Mouse (Mus musculus): ENCODE measurements around the gene Rbm20. TPM values are rescaled to one million over a fixed set of nuclear protein-coding genes. Genes with fewer than 3 reads are reported as not detected.
A peak's percentile ranks its signal among the peaks of the same experiment; 100 is the strongest.

The Rbm20 gene
- polyA plus RNA-seq, 1 experiment from 2014 or later = 1.9 TPM

DNA sequence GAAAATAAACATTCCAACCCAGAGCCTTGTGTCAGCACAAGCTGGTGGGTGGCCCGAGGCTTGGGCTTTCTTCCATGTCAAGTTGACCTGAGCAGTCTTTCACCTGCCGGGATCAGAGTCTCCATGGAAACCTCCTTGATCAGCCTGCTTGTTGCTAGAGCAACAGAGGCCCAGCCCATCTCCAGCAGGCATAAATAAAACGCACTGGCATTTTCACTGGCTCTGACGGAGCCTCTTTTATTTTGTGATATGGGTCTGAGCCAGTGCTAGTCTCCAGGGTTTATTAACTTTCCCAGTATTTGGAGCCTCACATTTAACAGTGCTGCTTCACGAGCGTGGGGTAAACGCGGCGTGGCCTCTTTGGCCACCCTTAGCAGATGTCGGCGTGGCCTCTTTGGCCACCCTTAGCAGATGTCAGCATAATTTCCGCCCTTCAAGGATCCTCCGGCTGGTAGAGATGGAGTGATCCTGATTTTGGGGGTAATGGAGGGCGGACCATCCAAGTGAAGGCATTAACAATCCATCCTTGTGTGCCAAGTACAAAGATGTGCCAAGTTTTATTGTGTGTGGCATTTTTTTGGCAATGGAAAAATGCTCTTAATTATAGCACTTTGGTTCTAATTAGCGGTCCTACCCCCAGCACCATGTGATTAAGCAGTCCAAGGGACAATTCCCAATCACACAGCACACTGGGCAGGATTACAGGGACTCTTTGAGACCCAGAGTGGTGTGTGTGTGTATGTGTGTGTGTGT lies 175.8 kb downstream of the Rbm20 start:
- H3K36me3 ChIP-seq = no peaks in the 10 kb centered on the region
- H3K4me1 ChIP-seq = peaks cover 54% of the 10 kb centered on the region
- H3K27ac ChIP-seq = peak overlapping the region; percentile 54; the same call in 1 of the 2 replicates
- no peak overlapping the region for H3K4me3 ChIP-seq
- WGBS = 57% methylated on average over 15 of the region's 15 CpGs
- no peaks in the 10 kb centered on the region for H3K9me3 ChIP-seq (replicated peaks)
- no peaks in the 10 kb centered on the region for H3K27me3 ChIP-seq (ENCODE audit: low read depth, poor library complexity, severe bottlenecking)
- DNase-seq (ENCODE audit: low spot score) = peak; percentile 49

DNA sequence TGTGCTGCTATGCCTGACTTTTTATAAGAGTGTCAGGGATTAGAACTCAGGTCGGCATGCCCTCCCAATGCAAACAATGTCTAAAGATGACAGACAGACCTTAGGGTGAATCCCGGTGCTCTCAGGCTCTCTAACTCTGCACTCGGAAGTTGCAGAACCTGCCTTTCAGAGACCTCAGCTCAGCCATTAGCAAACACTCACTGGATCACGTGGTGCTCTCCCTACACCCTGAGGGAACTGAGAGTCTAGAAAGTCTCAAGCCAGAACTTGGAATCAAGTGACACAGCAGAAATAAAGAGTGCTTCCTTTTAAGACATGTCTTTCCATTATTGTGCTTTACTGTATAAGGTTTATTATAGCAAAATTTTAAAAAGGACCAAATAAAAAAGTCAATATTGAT lies 177.9 kb downstream of the Rbm20 start:
- Histone ChIP-seq H3K4me3 (no peak overlapping the region), H3K27ac (no peak overlapping the region), H3K36me3 (no peaks in the 10 kb centered on the region), H3K9me3 (replicated peaks) (no peaks in the 10 kb centered on the region), H3K27me3 (ENCODE audit: low read depth, poor library complexity, severe bottlenecking) (no peaks in the 10 kb centered on the region), H3K4me1 (peaks cover 65% of the 10 kb centered on the region)
- DNase-seq (ENCODE audit: low spot score) = no peak
- WGBS = 73% methylated on average over 4 of the region's 4 CpGs

DNA sequence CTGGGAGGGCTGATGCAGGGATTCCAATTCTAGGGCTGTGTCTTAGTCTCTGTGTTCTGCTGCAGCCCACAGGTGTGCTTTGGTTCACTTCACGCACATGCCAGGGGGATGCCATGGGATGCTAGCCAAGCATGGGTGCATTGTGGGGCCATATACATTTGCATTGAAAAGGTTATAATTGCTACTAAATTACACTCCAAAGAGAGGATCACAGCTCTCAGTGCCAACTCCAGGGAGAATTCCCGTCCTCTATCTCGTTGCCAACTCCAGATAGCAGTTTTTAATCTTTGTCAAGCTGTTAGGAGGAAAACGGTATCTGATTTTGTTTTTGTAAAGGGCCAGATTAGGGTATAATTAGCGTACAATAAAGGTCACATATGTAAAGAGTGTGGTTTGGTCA lies 178.7 kb downstream of the Rbm20 start:
- H3K27me3 ChIP-seq (ENCODE audit: low read depth, poor library complexity, severe bottlenecking) = no peaks in the 10 kb centered on the region
- H3K4me1 ChIP-seq = peaks cover 57% of the 10 kb centered on the region
- WGBS = 89% methylated on average over 5 of the region's 5 CpGs
- H3K36me3 ChIP-seq = no peaks in the 10 kb centered on the region
- H3K4me3 ChIP-seq = no peak overlapping the region
- no peak overlapping the region for H3K27ac ChIP-seq
- no peaks in the 10 kb centered on the region for H3K9me3 ChIP-seq (replicated peaks)
- DNase-seq (ENCODE audit: low spot score) = no peak

DNA sequence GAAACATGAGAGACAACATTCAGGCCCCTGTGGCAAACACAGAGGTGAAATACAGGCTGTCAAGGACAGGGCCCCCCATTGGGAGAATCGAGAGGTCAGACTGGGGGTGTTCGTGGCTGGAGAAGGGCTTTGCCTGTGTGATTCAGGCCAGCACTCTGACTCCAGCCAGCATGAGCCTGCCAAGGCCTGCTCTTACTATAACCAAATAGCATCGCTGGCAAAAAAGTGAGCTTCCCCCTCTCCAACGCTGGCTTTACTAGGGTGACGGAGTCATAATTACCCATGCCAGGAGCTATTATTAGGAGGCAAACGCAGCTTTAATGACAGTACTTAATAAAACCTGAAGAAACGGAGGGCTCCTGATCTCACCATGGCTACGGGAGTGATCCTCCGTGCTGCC lies 179.7 kb downstream of the Rbm20 start:
- no peak for DNase-seq (ENCODE audit: low spot score)
- Histone ChIP-seq H3K27ac (no peak overlapping the region), H3K36me3 (no peaks in the 10 kb centered on the region), H3K9me3 (replicated peaks) (no peaks in the 10 kb centered on the region), H3K27me3 (ENCODE audit: low read depth, poor library complexity, severe bottlenecking) (no peaks in the 10 kb centered on the region), H3K4me3 (no peak overlapping the region), H3K4me1 (peaks cover 47% of the 10 kb centered on the region)
- 77% methylated on average over 9 of the region's 9 CpGs for WGBS

DNA sequence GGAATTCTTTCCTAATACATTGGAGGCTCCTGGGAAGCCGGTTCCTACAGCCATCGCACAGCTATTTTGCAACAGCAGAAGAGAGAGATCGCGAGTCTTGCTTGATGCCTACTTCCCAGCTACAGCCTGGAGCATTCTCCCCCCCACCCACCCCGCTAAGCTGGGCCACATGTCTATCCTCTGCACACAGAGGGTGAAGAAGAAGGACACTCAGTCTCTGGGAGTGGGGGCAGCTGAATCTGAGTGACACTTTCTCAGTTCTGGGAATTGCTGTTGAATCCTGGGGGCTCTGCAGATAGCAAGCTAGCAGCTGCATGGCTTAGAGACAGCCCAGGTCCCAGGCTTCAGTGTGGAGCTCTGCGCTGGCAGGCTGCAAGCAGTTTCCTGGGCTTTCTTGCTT lies 180.9 kb downstream of the Rbm20 start:
- Histone ChIP-seq H3K4me3 (no peak overlapping the region), H3K9me3 (replicated peaks) (no peaks in the 10 kb centered on the region), H3K27me3 (ENCODE audit: low read depth, poor library complexity, severe bottlenecking) (no peaks in the 10 kb centered on the region), H3K36me3 (no peaks in the 10 kb centered on the region), H3K4me1 (peaks cover 36% of the 10 kb centered on the region), H3K27ac (no peak overlapping the region)
- WGBS = 83% methylated on average over 6 of the region's 6 CpGs
- no peak for DNase-seq (ENCODE audit: low spot score)

DNA sequence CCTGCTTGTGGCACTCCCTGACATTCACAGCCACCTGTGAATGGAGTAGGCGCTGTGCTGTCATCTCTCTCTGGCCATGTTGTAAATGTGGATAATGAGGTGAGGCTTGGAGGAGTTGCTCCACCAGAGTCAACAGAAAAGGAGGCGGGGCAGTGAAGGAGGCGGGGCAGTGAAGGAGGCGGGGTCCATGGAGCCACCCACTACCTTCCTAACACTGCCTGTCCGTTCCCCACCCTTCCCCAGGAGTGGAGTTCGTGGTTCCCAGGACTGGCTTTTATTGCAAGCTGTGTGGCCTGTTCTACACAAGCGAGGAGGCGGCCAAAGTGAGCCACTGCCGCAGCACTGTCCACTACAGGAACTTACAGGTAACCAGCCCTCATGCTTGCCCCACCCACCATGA lies 182.0 kb downstream of the Rbm20 start:
- DNase-seq (ENCODE audit: low spot score) = peak; percentile 50
- no peaks in the 10 kb centered on the region for H3K9me3 ChIP-seq (replicated peaks)
- 13% methylated on average over 9 of the region's 9 CpGs for WGBS
- H3K27ac ChIP-seq = peak overlapping the region; percentile 22
- peak overlapping the region; percentile 18; the same call in 1 of the 2 replicates for H3K4me3 ChIP-seq
- H3K27me3 ChIP-seq (ENCODE audit: low read depth, poor library complexity, severe bottlenecking) = no peaks in the 10 kb centered on the region
- peaks cover 28% of the 10 kb centered on the region for H3K4me1 ChIP-seq
- H3K36me3 ChIP-seq = no peaks in the 10 kb centered on the region

DNA sequence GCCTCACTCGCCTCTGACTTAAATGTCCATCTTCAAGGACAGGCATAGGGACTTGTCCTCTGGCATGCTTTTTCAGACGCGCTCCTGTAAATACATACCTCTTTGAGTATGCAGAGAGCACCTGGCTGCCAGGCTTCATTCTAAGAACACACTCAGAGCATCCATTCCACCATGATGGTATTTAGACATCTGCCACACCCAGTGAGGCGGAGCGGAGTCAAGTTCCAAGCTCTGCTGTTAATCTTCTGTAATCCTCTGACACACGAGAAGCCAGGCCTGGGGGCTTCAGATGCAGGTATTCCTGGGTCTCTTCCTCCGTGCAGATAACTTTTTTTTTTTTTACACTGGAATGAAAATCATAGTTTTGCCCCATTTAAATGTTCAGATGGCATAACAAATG lies 182.5 kb downstream of the Rbm20 start:
- Histone ChIP-seq H3K4me3 (0 out of 2 replicates have a peak overlapping the region, but pooled peaks have one; percentile 18), H3K9me3 (replicated peaks) (no peaks in the 10 kb centered on the region), H3K36me3 (no peaks in the 10 kb centered on the region), H3K27ac (peak overlapping the region; percentile 22; the same call in 1 of the 2 replicates), H3K27me3 (ENCODE audit: low read depth, poor library complexity, severe bottlenecking) (no peaks in the 10 kb centered on the region), H3K4me1 (peaks cover 28% of the 10 kb centered on the region)
- WGBS = 44% methylated on average over 7 of the region's 7 CpGs
- no peak for DNase-seq (ENCODE audit: low spot score)

DNA sequence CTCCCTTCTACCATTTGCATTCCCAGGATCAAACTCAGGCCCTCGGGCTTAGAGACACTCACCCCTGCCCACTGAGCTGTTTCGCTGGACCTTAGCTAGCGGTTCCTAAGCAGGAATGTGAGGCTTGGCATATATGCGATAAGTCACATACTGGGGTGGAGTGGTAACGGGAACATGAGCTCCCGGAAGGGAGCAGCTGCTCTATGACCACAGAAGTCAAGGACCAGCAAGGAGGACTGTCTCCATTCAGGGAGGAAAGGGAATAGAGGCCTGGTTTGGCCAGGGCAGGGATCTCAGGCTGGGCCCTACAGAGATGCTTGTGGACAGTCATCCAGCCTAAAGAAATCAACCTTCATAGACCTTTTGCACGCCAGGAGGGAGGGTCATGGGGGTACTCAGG lies 184.2 kb downstream of the Rbm20 start:
- Histone ChIP-seq H3K27ac (no peak overlapping the region), H3K9me3 (replicated peaks) (no peaks in the 10 kb centered on the region), H3K4me1 (peaks cover 28% of the 10 kb centered on the region), H3K4me3 (no peak overlapping the region), H3K27me3 (ENCODE audit: low read depth, poor library complexity, severe bottlenecking) (no peaks in the 10 kb centered on the region), H3K36me3 (no peaks in the 10 kb centered on the region)
- no peak for DNase-seq (ENCODE audit: low spot score)
- 84% methylated on average over 7 of the region's 7 CpGs for WGBS

DNA sequence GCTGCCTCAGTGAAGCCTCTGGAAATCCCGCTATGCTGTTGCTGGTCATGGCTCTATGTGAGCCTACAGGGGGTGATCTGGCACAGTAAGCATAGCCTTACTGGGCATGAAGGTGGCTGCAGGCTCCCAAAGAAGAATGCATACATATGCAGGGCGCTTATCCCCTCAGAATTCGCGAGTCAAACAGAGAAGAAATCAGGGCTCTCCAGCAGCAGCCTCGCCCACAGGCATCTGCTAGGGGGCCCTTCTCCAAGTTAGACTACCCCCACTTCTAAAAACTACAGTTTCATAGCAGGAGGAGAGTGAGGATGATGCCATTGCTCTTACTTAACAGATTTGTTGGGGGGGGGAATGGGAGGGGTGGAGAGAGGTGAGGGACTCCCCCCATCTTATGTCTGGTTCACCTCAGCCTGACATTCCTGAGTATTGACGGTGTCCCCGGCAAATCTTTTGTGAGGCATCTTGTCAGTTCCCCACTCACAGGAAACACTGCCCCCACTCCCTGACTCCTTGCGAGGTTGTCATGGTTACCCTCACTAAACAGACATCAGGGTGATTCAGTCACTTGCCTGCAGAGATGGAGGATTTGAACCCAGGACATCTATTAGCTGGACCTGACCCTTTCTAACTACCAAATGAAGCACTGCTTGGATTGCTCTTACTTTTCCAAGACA lies 185.6 kb downstream of the Rbm20 start:
- Histone ChIP-seq H3K4me3 (no peak overlapping the region), H3K27me3 (ENCODE audit: low read depth, poor library complexity, severe bottlenecking) (no peaks in the 10 kb centered on the region), H3K36me3 (no peaks in the 10 kb centered on the region), H3K27ac (no peak overlapping the region), H3K4me1 (peaks cover 16% of the 10 kb centered on the region), H3K9me3 (replicated peaks) (no peaks in the 10 kb centered on the region)
- WGBS = 81% methylated on average over 8 of the region's 8 CpGs
- DNase-seq (ENCODE audit: low spot score) = no peak

DNA sequence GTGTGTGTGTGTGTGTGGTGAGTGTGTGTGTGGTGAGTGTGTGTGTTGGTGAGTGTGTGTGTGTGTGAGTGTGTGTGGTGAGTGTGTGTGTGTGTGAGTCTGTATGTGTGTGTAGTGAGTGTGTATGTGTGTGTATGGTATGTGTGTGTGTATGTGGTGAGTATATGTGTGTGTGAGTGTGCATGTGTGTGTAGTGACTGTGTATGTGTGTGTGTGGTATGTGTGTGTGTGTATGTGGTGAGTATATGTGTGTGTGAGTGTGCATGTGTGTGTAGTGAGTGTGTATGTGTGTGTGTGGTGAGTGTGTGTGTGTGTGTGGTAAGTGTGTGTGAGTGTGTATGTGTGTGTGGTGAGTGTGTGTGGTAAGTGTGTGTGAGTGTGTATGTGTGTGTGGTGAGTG lies 190.1 kb downstream of the Rbm20 start:
- DNase-seq (ENCODE audit: low spot score) = no peak
- H3K4me3 ChIP-seq = no peak overlapping the region
- no peaks in the 10 kb centered on the region for H3K27me3 ChIP-seq (ENCODE audit: low read depth, poor library complexity, severe bottlenecking)
- no peak overlapping the region for H3K27ac ChIP-seq
- H3K9me3 ChIP-seq (replicated peaks) = no peaks in the 10 kb centered on the region
- no peaks in the 10 kb centered on the region for H3K4me1 ChIP-seq
- no peaks in the 10 kb centered on the region for H3K36me3 ChIP-seq

DNA sequence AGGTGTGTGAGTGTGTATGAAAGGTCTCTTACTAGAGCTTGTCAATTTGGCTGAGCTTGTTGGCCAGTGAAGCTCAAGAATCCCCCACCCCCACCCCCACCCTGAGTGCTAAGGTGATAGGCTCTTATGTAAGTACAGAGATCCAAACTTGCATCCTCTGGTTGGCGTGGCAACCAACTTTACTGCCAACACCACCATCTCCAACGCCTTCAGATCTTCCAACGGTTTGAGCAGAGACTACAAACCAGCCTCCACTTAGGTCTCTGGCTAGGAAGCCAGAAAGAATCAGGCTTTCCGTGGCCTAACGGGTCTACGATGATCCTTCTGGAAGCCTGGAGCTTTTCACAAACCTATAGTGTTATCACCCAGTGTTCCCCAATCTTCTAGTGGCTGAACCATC lies 191.0 kb downstream of the Rbm20 start:
- no peaks in the 10 kb centered on the region for H3K9me3 ChIP-seq (replicated peaks)
- H3K27me3 ChIP-seq (ENCODE audit: low read depth, poor library complexity, severe bottlenecking) = no peaks in the 10 kb centered on the region
- H3K36me3 ChIP-seq = no peaks in the 10 kb centered on the region
- no peaks in the 10 kb centered on the region for H3K4me1 ChIP-seq
- DNase-seq (ENCODE audit: low spot score) = no peak
- no peak overlapping the region for H3K4me3 ChIP-seq
- H3K27ac ChIP-seq = no peak overlapping the region
- 84% methylated on average over 6 of the region's 6 CpGs for WGBS

DNA sequence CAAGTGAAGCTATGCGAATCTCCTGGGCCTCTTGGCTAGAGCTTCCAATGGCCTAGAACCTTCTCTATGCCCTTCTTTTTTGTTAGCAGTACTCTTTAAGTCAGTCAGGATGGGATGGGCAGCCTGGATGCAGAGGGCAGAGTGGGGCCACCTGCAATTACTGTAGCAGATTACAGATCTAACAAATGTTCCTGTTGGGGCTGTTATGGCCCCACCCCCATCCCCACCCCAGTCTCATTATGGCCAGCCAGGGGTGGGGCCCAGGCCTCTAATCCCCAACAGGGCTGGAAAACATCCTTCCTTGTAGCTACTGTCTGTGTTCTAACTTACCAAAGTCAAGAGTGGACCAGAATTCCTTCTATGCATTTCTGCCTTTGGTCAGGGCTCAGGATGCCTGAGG lies 191.7 kb downstream of the Rbm20 start:
- WGBS = 97% methylated on average over 1 of the region's 1 CpGs

More for the DNA sequence above, 191.7 kb downstream of the Rbm20 start:
- H3K4me3 ChIP-seq = no peak overlapping the region
- H3K9me3 ChIP-seq (replicated peaks) = no peaks in the 10 kb centered on the region
- DNase-seq (ENCODE audit: low spot score) = no peak
- H3K4me1 ChIP-seq = no peaks in the 10 kb centered on the region
- H3K27ac ChIP-seq = no peak overlapping the region
- no peaks in the 10 kb centered on the region for H3K36me3 ChIP-seq
- H3K27me3 ChIP-seq (ENCODE audit: low read depth, poor library complexity, severe bottlenecking) = no peaks in the 10 kb centered on the region

Measured in limb, embryonic 10.5 days (tissue).